Comparison of ENCODE assay signal across 9 mouse cellular contexts in genomic region chr6:85131673-85132072, GRCm38 (mm10). TPM values are rescaled to one million over a fixed set of nuclear protein-coding genes. Genes with fewer than 3 reads are reported as not detected.
DNase-seq lines count a peak whose midpoint lies in the region; ATAC-seq lines count a peak whose summit lies in the region.
"Had no signal": no experiment of that assay in that cellular context is flagged by ENCODE, and none has a peak within 500 bp of the region (broad histone marks: within the 10 kb centered on the region; RNA-seq: fewer than 3 reads in every experiment).

No protein-coding gene starts in this region.

- no peaks in the 10 kb centered on the region for H3K36me3 ChIP-seq in forebrain, embryonic 16.5 days (ENCODE audit: control insufficient read depth, insufficient read depth)
- peaks cover 6% of the 10 kb centered on the region; the same call in 1 of the 2 replicates for H3K36me3 ChIP-seq in intestine, embryonic 15.5 days
- peaks cover 2% of the 10 kb centered on the region; the same call in 1 of the 2 replicates for H3K36me3 ChIP-seq in limb, embryonic 11.5 days (ENCODE audit: control insufficient read depth, insufficient read depth, low read length)
- H3K36me3 ChIP-seq: stomach, embryonic 15.5 days had no signal

- no peak overlapping the region for H3K27ac ChIP-seq in forebrain, embryonic 16.5 days (ENCODE audit: low read length)
- no peak overlapping the region for H3K27ac ChIP-seq in intestine, embryonic 15.5 days
- H3K27ac ChIP-seq in limb, embryonic 11.5 days (replicated peaks; ENCODE audit: low read depth, low read length), result no peak overlapping the region
- H3K27ac ChIP-seq: stomach, embryonic 15.5 days had no signal

- no peak overlapping the region for H3K4me2 ChIP-seq in forebrain, embryonic 16.5 days (ENCODE audit: low read length)
- no peak overlapping the region for H3K4me2 ChIP-seq in intestine, embryonic 15.5 days (replicated peaks)
- H3K4me2 ChIP-seq in limb, embryonic 11.5 days (ENCODE audit: low read depth, severe bottlenecking), result no peak overlapping the region
- H3K4me2 ChIP-seq: stomach, embryonic 15.5 days had no signal

- H3K9me3 ChIP-seq in forebrain, embryonic 16.5 days (ENCODE audit: control insufficient read depth, low read length), result no peaks in the 10 kb centered on the region
- H3K9me3 ChIP-seq in intestine, embryonic 15.5 days, result no peaks in the 10 kb centered on the region
- H3K9me3 ChIP-seq in limb, embryonic 11.5 days (ENCODE audit: control insufficient read depth, low read length), result no peaks in the 10 kb centered on the region
- H3K9me3 ChIP-seq: stomach, embryonic 15.5 days had no signal

- ATAC-seq in cerebellum, adult (ENCODE audit: insufficient number of reproducible peaks, low FRiP score, low TSS enrichment), result peak; percentile 53; the same call in 1 of the 2 replicates
- ATAC-seq in forebrain, embryonic 16.5 days, result peak; percentile 47; the same call in 1 of the 2 replicates
- peak; percentile 60; the same call in 1 of the 2 replicates for ATAC-seq in intestine, embryonic 15.5 days
- ATAC-seq in limb, embryonic 11.5 days (ENCODE audit: insufficient number of reproducible peaks, low FRiP score, low TSS enrichment, low read depth), result no peak

- DNase-seq in urinary bladder, postnatal 14 days (ENCODE audit: low spot score), result peak; percentile 74
- DNase-seq in urinary bladder, adult 2 months (ENCODE audit: low spot score), result no peak
- peak; percentile 83 for DNase-seq in limb, embryonic 11.5 days (ENCODE audit: low spot score)
- peak; percentile 65 for DNase-seq in ovary, postnatal 36 days (ENCODE audit: low spot score)
- DNase-seq in urinary bladder, postnatal 25 days (ENCODE audit: low spot score), result peak; percentile 66

- WGBS in forebrain, embryonic 16.5 days, result 8% methylated on average over 4 of the region's 4 CpGs
- WGBS in intestine, embryonic 15.5 days, result under 1% methylated on average over 4 of the region's 4 CpGs
- WGBS in limb, embryonic 11.5 days, result 6% methylated on average over 4 of the region's 4 CpGs

- H3K9ac ChIP-seq in forebrain, embryonic 16.5 days (replicated peaks; ENCODE audit: low read depth, low read length), result no peak overlapping the region
- no peak overlapping the region for H3K9ac ChIP-seq in intestine, embryonic 15.5 days
- no peak overlapping the region for H3K9ac ChIP-seq in limb, embryonic 11.5 days (ENCODE audit: low read length)
- H3K9ac ChIP-seq: stomach, embryonic 15.5 days had no signal

- H3K27me3 ChIP-seq in forebrain, embryonic 16.5 days (replicated peaks; ENCODE audit: control insufficient read depth, insufficient read depth, low read length), result peaks cover 4% of the 10 kb centered on the region
- peaks cover 10% of the 10 kb centered on the region for H3K27me3 ChIP-seq in intestine, embryonic 15.5 days (replicated peaks)
- H3K27me3 ChIP-seq in limb, embryonic 11.5 days (ENCODE audit: control insufficient read depth, insufficient read depth, low read length), result peaks cover 7% of the 10 kb centered on the region

- peaks cover 2% of the 10 kb centered on the region for H3K4me1 ChIP-seq in forebrain, embryonic 16.5 days (replicated peaks; ENCODE audit: control insufficient read depth, insufficient read depth, low read length)
- 0 out of 2 replicates have a peak, but pooled peaks cover 1% of the 10 kb centered on the region for H3K4me1 ChIP-seq in intestine, embryonic 15.5 days (replicated peaks)
- no peaks in the 10 kb centered on the region for H3K4me1 ChIP-seq in limb, embryonic 11.5 days (ENCODE audit: control insufficient read depth, insufficient read depth, low read length)
- H3K4me1 ChIP-seq: stomach, embryonic 15.5 days had no signal

- H3K4me3 ChIP-seq in forebrain, embryonic 16.5 days (replicated peaks; ENCODE audit: low read length), result no peak overlapping the region
- no peak overlapping the region for H3K4me3 ChIP-seq in intestine, embryonic 15.5 days (replicated peaks)
- H3K4me3 ChIP-seq in limb, embryonic 11.5 days (ENCODE audit: low read depth, low read length), result no peak overlapping the region
- H3K4me3 ChIP-seq: stomach, embryonic 15.5 days had no signal

RNA-seq across cellular contexts. Expression of gene Spr, which starts 5.9 kb away (rescaled TPM):
- 12.5 and 24.3 TPM in 2 replicates for polyA plus RNA-seq in urinary bladder, adult 2 months (2012; rRNA removed)
- polyA plus RNA-seq in forebrain, embryonic 16.5 days (2015; fragmentation: Nextera tagmentation; extraction: Ambion mirVana), result 31.9 and 32.6 TPM in 2 replicates
- 77.0 and 82.9 TPM in 2 replicates for polyA plus RNA-seq in intestine, embryonic 15.5 days (2015; fragmentation: Nextera tagmentation; extraction: Ambion mirVana)
- polyA plus RNA-seq in limb, embryonic 11.5 days (2014; fragmentation: Nextera tagmentation; extraction: Ambion mirVana), result 63.3 and 77.8 TPM in 2 replicates

RNA-seq across cellular contexts. Expression of gene Emx1, which starts 55.6 kb away (rescaled TPM):
- polyA plus RNA-seq in urinary bladder, adult 2 months (2012; rRNA removed), result 0.04 TPM in 1 of 2 replicates, not detected in the other
- 57.5 and 59.7 TPM in 2 replicates for polyA plus RNA-seq in forebrain, embryonic 16.5 days (2015; fragmentation: Nextera tagmentation; extraction: Ambion mirVana)
- not detected in 2 replicates for polyA plus RNA-seq in intestine, embryonic 15.5 days (2015; fragmentation: Nextera tagmentation; extraction: Ambion mirVana)
- 0.34 and 1.4 TPM in 2 replicates for polyA plus RNA-seq in limb, embryonic 11.5 days (2014; fragmentation: Nextera tagmentation; extraction: Ambion mirVana)
- polyA plus RNA-seq: stomach, embryonic 15.5 days had no signal

Comparison
In these comparisons a context has a peak if more than half of its experiments do, and no peak if none do; other contexts are left out.
1. RNA of gene Emx1, which starts 55.6 kb away (polyA plus RNA-seq): 57.5 to 59.7 TPM in forebrain, embryonic 16.5 days; 0.34 to 1.4 TPM in limb, embryonic 11.5 days, 0.04 TPM in urinary bladder, adult 2 months and not detected in intestine, embryonic 15.5 days; every median in the first group is over 10 times any median in the second.